Mouse (Mus musculus) natural killer cell, adult 2 months (primary cell): ENCODE data around the gene Ccr8.

Experiments used
- DNase-seq, 2 experiments: peaks; one replicate each; pipeline ENCODE4 v3.0.0; 2022; ENCODE audit warnings: low spot score in 2 of 2

Gene Ccr8

DNA sequence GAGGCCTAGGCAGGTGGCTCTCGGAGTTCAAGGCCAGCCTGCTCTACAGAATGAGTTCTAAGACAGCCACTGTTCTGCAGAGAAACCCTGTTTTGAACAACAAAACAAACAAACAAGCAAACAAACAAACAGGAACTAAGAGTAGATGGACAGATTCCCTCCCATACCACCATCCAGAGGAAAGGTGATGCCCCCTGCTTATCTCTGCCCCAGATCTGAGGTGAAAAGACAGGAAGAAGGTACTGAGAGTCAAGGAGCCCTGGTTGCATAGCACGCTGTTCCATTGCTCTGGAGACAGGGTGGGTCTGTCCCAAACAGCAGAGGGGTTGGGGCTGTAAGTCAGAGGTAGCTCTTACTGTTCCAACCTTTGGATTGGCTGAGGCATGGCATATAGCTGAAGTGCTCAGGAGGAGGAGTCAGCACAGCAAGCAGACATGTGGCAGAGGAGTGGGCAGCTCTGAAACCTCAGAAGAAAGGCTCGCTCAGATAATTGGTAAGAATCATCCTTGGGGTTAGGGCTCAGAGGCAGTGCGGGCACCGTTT, at the start of gene Ccr8:
Ccr8 (plus strand) TSS at position 419 of the 543 bp plus-strand sequence.
- no peak for DNase-seq

DNA sequence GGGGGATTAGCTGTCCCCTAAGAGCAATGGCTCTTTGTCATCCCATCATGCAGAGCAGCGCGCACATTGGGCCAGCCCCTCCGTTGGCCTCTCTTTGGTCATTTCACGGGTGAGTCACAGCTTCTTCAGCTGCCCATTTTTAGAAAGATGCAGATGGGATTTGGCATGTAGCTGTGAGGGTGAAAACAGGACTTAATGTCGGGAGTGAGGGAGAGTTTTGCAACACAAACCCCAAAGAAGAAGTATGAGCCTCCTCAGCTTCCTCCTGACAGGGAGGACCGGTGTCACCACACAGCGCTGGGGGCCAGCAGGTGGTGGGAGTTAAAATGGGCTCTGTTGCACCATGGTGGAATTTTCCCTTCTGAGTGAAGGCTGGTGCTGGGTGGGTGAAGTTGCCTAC, 48.8 kb upstream of the Ccr8 start:
- no peak for DNase-seq

DNA sequence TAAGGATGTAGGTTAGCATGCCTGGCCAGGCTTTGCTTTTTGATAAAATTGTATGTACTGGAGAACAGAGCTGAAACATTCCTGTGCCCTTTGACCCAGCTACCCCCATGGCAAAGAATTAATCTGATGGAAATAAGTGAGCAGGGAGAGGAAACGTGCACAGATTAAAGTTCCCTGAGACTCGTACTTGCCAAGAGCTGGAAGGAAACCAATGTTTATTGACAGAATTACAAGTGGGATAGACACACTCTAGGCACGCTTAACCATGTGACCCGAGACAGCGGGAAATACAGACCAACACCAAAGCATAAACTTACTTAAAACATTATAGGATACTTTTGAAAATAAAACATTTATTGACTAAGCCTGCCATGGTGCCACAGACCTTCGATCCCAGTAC, 43.4 kb upstream of the Ccr8 start:
- DNase-seq = no peak

DNA sequence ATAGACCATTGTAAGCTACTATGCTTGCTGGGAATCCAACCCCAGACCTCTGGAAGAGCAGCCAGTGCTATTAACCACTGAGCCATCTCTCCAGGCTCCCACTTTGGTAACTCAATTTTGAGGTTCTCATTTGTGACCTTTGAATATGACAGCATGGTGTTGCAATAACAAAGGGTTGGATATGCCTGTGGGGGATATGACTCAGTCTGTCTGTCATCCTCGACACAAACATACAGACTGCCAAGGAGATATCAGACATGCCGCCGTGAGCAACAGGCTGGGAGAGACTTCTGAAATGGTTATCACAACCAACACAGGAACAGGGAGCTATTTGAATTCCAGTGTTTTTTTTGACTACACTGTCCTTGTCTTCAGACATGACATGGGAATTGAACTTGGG, 42.5 kb upstream of the Ccr8 start:
- no peak for DNase-seq

DNA sequence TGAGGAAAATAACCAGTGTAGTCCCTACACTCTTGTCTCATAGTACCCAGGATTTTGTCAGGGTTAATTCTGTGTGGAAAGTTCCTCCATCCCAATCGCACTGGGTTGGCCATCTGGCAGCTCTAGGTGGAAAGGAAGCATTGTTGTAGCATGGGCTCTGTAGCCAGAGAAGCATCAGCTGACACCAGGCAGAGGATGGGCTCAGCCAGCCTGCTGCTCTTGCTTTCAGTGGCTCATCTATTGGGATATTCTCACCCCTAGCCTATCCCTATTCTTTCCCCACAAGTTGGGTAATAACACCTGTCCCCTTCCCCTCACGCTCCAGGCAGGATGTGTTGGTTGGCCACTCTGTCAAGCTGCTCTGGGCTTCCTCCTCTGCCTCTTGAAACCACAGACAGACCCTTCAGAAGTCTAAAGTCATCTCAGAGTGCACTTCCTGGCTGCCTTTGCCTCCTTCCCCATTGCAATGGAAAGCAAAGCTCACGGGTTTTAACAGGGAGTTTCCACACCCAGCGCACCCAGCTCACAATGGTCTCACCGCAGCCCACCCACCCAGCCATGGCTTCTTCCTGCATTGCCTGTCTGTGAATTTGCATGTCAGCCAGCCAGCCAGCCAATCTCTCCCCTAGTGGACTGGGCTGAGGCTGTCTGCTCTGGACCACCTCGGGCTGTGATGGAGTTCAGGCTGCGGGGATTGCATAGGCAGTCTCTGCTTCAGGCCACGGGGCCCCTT, 37.2 kb upstream of the Ccr8 start:
- peak; percentile 77 to 81 for DNase-seq

DNA sequence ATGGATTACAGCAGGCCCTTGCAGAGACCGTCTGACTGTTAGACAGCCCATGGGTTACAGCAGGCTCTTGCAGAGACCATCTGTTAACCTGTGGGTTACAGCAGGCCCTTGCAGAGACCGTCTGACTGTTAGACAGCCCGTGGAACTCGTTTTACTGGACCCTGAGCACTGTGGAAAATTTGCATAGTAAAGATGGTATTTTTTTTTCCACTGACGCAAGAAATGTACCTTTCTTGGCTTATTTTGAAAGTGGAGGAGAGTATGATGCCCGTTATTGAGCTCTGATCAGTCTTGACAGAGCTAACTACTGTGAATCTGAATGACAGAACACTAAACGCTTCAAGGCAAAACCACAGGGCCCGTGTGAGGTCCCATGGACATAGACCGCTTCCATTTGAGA, 35.7 kb upstream of the Ccr8 start:
- DNase-seq = no peak

DNA sequence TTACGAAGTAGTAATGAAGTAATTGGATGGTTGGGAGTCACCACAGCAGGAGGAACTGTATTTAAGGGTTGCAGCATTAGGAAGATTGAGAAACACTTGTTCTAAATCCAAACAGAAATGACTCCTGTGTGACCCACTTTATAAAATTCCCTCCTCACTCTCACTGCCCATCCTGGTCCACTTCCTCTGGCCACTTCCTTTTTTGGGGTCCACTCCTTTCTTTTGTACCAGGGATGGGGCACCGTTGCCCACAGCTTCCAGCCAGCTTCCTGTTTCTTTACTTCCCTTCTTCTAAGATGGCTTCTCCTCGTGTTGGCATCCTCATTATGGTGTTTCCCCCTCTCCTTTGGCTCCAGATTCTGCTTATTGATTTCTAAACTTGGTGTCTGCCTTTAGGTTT, 33.2 kb upstream of the Ccr8 start:
- DNase-seq = no peak

DNA sequence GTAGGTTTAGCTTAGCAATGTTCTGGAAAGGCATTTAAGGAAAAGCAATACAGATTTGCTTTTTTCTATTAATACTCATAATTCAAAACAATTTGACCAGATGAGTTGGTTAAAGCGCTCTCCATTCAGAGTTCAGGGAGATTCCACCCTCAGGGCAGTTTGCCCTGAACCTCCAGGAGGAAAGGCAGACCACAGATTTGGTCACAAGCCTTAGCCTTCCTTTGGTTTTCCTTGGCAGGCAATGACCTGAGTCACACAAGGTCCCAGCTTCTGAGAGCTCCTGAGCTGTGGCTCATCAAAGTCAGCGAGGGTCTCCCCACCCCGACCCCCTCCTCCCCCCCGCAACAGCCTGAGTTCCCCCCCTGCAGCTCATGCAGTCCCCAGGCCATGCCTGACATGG, 27.6 kb upstream of the Ccr8 start:
- DNase-seq = no peak

DNA sequence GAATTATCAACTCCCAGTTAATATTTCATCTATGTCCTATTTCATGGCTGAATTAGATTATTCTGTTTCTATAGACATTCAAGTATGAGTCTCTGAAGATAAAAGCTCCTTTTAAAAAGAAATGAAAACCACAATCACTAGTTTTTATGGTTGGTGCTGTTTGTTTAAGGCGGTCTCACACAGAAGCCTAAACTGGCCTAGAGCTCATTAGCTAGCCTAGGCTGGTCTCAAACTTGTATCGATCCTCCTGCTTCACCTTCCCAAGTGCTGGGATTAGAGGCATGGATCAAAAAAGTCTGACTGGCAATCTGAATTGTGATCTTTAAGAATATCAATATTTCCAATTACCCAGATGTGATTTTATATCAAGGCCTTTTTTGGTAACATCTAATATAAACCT, 24.3 kb upstream of the Ccr8 start:
- DNase-seq = no peak

DNA sequence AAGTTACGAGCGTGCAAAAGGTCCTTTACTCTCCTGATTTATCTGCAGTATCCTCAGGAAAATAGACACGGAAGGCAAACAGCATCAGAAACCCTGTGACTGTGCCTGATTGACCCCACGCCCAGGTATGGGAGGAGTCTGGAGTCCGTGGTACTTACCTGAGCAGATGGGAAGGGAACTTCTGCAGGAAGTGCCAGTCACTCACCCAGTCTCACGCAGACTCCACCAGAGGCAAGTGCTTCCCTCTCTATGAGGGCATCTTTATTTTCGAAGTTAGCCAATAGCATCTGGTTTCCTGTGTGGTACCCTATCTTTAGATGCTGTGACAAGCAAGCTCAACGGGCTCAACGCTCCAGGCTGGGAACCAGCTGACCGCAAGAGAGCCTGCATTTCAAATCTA, 23.9 kb upstream of the Ccr8 start:
- peak; percentile 9 to 35 for DNase-seq

DNA sequence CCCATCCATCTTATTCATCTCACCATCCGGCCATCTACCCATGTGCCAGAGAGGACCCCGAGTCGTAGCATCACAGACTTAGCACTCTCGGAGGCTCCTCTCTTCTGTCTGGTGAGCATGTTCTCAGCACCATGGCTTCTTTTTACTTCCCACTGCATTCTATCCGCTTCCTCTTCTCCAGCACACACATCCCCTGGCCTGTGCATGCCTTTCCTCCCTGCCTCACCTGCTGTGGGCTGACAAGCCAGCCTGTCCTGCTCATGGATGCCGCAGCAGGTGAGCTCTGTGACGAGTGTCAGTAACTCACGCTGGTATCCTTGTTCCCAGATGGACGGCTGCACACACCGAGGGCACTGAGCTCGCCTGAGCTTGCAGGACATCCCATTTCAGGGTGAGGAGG, 22.1 kb upstream of the Ccr8 start, which contains the start of gene Cx3cr1:
Cx3cr1 (minus strand) TSS at position 101 of the 400 bp plus-strand sequence.
- no peak for DNase-seq

DNA sequence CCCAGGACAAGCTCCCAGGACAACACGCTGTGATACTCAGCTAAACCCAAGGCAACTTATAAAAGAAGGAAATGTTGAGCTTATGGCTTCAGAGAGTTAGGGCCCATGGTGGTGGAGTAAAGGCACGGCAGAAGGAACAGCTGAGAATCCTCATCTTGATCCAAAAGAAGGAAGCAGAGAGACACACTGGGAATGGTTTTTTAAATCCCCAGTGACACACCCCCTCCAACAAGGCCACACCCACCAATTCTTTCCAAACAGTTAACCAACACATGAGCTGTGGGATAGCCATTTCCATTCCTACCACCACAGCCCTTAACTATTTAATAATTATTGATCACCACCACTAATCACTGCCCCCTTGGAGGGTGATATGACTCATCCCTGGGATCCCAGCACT, 20.7 kb upstream of the Ccr8 start:
- DNase-seq = no peak

DNA sequence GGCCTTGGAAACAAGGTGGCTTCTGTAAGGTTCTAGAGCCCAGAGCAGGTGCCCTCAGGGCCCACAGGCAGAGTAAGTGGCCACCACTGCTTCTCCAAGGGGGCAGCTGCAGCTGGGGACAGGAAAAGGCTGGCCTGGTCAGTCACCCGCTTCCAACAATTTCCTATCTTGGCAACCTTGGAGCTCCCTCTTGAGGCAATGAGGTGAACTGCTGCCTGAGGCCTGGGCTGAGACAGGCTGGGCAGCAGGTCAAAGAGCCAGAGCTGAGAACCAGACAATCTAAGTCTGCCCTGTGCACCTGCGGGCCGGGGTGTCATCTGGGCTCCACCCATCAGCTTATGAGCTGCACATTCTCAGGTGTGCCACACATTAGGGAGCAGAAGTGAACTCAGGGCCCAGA, 18.7 kb upstream of the Ccr8 start:
- DNase-seq = peak; percentile 66 to 73

DNA sequence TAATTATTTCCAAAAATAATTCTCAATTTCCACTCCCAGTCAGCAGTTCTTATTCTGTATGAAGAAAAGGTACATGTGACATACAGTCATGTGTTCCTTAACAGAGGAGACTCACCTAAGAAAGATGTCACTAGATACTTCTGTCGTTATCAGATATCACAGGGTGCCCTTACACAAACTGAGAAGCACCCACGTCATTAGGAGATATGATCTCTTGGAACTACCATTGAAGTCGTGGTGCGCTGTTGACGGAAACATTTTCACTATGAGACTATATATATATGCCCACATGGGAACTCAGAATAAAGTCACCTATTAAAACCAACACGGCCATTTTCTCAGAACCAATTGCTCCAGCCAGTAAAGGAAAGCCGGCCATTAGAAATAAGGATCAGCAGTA, 17.4 kb upstream of the Ccr8 start:
- DNase-seq = no peak

DNA sequence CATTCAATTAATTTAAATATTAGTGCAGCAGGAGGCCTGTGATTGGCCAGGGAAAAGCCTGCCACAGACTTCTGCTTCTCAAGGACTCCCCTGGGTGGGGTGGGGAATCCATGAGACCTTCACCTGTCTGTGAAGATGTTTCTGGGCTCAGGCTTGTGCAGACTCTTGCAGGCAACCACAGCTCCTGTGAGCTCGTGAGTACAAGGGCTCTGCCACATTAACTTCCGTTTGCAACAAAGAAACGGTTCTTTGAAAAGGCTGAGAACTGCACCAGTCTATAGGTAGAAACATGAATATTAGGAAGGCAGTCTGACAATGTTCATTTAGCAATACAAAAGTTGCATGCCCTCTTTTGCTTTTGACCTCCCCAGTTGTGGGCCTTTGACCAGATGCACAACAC, 13.7 kb upstream of the Ccr8 start:
- DNase-seq = no peak

DNA sequence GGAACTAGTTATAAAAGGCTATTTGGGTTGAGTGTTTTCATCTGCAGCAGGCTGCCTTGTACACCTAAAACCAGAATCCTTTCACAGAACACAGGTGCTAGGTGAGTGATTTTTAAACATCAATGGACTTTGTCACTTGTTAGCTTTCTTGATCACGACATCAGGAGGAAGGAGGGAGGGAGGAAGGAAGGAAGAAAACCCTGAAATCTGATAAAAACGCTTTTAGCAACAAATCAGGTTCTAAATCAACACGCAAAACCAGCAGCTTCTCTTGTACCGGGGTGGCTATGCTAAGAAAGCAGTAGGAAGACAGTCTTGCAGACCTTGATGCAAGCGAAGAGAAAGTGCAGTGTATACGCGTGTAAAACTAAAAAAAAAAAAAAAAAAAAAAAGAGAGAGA, 12.0 kb upstream of the Ccr8 start:
- no peak for DNase-seq

DNA sequence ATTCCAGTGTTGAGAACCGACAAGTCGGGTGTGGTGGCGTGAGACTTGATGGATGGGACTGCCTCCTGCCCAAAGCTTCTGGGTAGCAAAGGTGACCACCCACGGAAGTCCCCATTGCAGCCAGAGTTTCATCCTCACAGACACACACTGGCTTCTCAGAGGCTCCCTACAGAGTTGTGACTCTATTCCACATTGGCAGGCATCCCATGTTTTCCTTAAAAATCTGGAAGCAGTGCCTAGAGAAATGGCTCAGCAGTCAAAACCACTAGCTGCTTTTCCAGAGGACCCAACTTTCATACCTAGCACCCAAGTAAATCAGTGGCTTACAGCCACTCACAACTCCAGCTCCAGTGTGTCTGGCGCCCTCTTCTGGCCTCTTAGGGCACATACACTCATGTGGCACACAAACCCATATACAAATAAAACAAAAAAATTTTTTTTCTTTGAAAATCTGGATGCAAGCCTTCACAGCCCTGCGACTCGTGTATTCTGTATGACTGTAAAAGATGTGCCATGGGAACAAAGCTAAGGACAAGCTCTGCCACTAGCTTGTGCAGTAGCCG, 11.3 kb upstream of the Ccr8 start:
- DNase-seq = no peak

DNA sequence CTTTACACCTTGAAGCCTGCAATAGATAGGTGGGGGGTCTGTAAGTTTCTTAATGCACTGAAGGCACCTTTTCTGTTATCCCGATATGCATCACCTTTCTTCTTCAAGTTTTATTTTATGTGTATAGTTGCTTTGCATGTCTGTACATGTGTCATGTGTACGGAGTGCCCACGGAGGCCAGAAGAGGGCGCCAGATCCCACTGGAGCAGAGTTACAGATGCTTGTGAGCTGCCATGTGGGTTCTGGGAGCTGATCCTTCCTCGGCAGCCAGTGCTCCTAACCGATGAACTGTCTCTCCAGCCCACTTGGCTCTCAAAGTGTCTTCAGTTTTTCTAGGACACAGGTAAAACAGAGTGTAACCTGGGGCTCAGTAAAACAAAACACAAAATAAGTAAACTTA, 10.7 kb upstream of the Ccr8 start:
- DNase-seq = no peak

DNA sequence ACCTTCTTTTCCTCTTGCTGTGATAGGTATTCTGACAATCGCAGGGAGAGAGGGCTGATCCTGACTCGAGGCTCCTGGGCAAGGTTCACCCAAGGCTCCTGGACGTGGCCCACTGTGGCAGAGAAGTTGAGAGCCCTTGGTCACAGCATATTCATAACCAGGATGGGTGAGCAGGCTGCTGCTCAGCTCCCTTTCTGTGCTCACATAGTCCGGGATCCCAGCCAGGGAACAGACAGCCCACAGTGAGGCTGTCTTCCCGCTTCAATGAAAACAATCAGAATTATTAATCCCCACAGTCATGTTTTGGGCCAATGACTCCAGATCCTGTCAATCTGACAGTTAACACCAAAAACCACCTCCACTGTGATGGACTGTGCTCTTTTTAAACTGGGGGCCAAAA, 9.9 kb upstream of the Ccr8 start:
- DNase-seq = no peak

DNA sequence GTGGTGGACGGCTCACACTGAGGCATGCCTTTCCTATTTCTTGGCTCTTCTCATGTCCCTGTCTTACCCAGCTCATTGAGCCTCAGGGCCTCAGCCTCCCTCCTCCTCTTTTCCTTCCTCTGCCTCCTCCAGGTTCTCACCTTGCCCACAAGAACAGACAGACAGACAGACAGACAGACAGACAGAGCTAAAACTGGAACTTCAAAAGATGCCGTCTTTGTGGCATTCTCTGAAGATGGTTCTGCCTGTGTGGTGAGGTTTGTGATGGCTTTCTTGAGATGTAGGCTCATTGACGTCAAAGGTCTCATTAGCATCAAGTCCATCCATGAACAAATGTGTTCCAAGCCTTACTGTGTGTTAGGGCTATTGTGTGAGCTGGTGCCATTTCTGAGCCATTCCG, 9.2 kb upstream of the Ccr8 start:
- DNase-seq = no peak

DNA sequence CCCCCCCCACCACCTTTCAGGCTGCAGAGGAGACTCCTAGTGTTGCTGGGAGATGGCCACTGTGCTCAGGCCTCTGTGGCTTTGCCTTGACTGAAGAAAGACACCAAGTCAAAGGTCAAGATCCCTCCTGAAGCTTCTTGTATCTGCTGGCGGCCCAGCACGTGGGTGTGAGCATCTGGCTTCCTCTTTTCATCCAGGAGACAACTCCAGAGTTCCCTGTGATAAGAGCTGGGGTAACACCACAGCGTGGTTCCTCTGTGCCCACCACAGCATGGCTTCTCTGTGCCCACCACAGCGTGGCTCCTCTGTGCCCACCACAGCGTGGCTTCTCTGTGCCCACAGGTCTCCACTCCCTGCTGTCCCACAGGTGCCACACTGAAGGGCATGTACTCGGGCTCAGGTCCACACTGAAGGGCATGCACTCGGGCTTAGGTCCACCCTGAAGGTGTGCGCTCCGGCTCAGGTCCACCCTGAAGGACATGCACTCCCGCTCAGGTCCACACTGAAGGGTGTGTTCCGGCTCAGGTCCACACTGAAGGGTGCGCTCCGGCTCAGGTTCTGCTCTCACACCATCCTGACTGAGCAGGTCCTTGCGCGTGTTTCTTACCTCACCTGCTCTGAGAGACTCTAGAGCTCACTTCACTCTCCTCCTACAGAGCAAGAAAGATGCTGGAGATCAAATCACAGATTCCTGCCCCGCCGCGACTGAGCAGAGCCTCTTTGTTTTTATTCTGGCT, 8.6 kb upstream of the Ccr8 start:
- DNase-seq = no peak

DNA sequence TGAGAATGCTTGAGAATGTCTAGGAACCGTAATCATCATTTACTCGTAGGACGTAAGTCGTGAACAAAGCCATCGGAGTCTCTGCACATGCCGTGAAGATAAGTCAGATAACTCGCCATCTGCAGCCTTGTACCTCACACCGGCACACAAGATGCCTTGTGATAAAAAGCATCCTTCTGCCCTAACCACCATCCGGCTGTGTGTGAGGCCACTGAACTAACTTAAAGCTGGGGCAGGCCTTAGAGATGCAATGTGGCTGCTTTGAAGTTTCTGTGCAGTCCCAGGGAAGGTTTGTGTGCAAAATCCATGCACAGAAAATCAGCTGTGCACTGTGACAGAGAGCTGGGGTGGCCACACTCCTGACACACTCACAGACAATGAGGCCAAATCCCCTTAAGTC, 7.5 kb upstream of the Ccr8 start:
- DNase-seq = no peak

DNA sequence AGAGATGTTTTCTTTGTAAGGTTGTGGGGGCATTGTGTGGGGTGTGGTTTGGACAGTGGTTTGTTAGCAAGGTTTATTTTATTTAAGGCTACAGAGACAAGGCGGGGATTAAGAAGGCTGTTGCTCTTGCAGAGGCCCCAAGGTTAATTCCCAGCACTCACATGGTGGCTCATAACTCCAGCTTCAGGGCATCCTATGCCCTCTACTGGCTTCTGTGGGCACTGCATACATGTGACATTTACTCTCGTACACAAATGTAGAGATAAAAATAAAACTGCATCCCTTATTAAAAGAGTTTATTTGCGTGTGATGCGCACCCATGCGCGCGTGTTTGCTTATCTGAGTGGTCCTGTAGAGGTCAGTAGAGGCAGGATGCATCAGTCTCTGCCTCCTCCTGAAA, 2.8 kb upstream of the Ccr8 start:
- DNase-seq = no peak
